Mouse (Mus musculus): ENCODE data around the gene Rbpj. TPM values are rescaled to one million over a fixed set of nuclear protein-coding genes. Genes with fewer than 3 reads are reported as not detected.

Gene Rbpj
- polyA plus RNA-seq, 1 experiment from 2014 or later, result 63.0 TPM

DNA sequence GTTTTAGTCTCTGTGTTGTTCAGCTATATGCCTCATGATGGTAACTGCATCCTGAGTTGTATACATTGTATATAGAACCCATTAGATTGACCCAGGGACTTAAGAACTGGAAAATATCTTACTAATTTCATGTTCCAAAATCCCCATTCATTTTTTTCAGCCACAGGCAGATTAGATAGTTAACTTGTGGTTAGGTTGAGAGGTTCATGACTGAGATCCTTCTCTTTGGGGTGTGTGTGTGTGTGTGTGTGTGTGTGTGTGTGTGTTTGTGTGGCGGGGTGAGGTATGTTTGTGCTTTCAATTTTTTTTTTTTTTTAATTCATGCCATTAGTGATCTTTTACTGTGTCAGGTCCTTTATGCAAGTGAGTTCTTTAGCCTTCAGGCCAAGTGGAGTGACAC lies 133.2 kb downstream of the Rbpj start:
- Histone ChIP-seq H3K27ac (ENCODE audit: low read depth, low read length) (no peak overlapping the region), H3K36me3 (ENCODE audit: control insufficient read depth, insufficient read depth, low read length) (no peaks in the 10 kb centered on the region), H3K27me3 (ENCODE audit: control insufficient read depth, insufficient read depth, low read length) (no peaks in the 10 kb centered on the region), H3K4me1 (ENCODE audit: control insufficient read depth, insufficient read depth, low read length) (peaks cover 1% of the 10 kb centered on the region), H3K4me3 (ENCODE audit: low read depth, low read length) (no peak overlapping the region), H3K9ac (ENCODE audit: low read length) (no peak overlapping the region), H3K4me2 (no peak overlapping the region), H3K9me3 (ENCODE audit: control insufficient read depth, low read length) (no peaks in the 10 kb centered on the region)
- DNase-seq (ENCODE audit: low spot score, missing footprints), result no peak
- no peak for ATAC-seq (ENCODE audit: low FRiP score)
- WGBS, result 88% methylated on average over 1 of the region's 1 CpGs

DNA sequence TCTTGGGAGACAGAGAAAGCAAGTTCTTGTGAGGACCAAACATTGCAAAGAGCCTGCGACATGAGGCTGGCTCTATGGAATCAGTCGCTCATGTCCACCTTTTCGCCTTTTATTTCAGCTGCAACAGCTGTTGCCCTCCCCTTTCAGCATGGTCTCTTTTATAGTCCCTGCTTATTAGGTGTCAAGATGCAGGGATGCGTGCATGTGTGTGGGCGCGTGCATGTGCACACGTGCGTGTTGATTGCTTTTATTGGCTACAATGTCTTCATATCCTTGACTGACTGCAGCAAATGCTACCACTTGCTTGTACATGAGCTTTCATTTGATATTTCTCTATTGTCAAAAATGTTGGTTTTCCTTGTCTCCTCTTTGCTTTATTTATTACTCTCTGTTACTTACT lies 136.2 kb downstream of the Rbpj start:
- H3K9me3 ChIP-seq (ENCODE audit: control insufficient read depth, low read length), result no peaks in the 10 kb centered on the region
- ATAC-seq (ENCODE audit: low FRiP score), result no peak
- no peak overlapping the region for H3K4me3 ChIP-seq (ENCODE audit: low read depth, low read length)
- no peaks in the 10 kb centered on the region for H3K27me3 ChIP-seq (ENCODE audit: control insufficient read depth, insufficient read depth, low read length)
- H3K4me1 ChIP-seq (ENCODE audit: control insufficient read depth, insufficient read depth, low read length), result 0 out of 2 replicates have a peak, but pooled peaks cover under 1% of the 10 kb centered on the region
- no peak for DNase-seq (ENCODE audit: low spot score, missing footprints)
- 82% methylated on average over 8 of the region's 8 CpGs for WGBS
- H3K9ac ChIP-seq (ENCODE audit: low read length), result no peak overlapping the region
- no peak overlapping the region for H3K4me2 ChIP-seq
- no peaks in the 10 kb centered on the region for H3K36me3 ChIP-seq (ENCODE audit: control insufficient read depth, insufficient read depth, low read length)
- no peak overlapping the region for H3K27ac ChIP-seq (ENCODE audit: low read depth, low read length)

DNA sequence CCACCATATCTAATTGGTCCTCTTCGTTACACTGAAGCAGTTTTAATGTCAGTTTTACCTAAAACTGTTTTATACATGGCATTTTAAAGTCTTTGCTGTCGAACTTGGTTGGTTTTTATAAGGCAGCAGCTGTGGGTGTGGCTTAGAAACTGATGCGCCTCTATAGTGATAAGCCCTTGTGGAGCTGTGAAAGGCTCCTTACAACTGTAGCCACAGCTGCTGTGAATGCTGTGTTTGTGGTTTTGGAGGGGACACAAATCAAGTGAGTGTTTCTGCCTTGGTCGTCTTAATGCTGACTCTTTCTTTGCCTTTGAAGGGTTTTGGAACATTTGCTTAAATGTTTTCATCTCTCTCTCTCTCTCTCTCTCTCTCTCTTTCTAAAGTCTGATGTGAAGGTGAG lies 139.5 kb downstream of the Rbpj start:
- Histone ChIP-seq H3K36me3 (ENCODE audit: control insufficient read depth, insufficient read depth, low read length) (no peaks in the 10 kb centered on the region), H3K9ac (ENCODE audit: low read length) (no peak overlapping the region), H3K27ac (ENCODE audit: low read depth, low read length) (no peak overlapping the region), H3K9me3 (ENCODE audit: control insufficient read depth, low read length) (no peaks in the 10 kb centered on the region), H3K4me1 (ENCODE audit: control insufficient read depth, insufficient read depth, low read length) (0 out of 2 replicates have a peak, but pooled peaks cover 2% of the 10 kb centered on the region), H3K4me2 (no peak overlapping the region), H3K4me3 (ENCODE audit: low read depth, low read length) (no peak overlapping the region), H3K27me3 (ENCODE audit: control insufficient read depth, insufficient read depth, low read length) (no peaks in the 10 kb centered on the region)
- ATAC-seq (ENCODE audit: low FRiP score) (no peak), DNase-seq (ENCODE audit: low spot score, missing footprints) (no peak)
- WGBS, result 91% methylated on average over 4 of the region's 4 CpGs

DNA sequence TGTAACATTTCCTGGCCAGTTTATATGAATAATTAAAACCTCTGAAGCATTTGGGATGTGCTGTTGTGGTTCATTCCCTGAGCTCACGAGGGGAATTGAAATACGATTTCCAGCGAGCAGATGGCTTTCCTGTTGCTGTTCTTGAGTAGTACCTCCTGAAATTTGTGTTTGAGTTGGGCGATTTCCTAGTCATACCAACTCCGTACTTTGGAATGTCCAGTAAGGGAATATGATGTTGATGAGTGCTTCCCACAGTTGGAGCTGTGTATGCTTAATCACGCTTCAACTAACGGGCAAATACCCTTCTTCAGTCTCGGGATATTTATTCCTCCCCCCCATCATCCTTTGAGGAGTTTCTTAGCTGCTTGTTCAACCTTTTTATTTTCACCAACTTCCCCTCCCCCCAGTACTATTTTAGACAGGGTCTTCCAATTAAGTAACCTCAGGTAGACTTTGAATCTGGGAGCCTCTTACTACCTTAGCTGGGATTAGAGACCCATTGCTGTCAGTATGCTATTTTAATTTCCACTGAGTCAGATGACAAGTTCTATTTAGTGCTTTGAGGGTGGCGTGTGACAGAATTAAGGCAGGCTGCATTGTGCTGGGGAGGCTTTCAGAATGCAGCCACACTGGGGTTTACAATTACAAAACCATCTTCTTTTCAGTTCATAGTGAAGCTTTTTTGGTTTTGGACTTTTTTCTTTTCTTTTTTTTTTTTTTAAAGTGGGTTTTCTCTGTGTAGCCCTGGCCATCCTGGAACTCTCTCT lies 141.5 kb downstream of the Rbpj start:
- Histone ChIP-seq H3K27me3 (ENCODE audit: control insufficient read depth, insufficient read depth, low read length) (no peaks in the 10 kb centered on the region), H3K27ac (ENCODE audit: low read depth, low read length) (no peak overlapping the region), H3K4me3 (ENCODE audit: low read depth, low read length) (no peak overlapping the region), H3K9me3 (ENCODE audit: control insufficient read depth, low read length) (no peaks in the 10 kb centered on the region), H3K36me3 (ENCODE audit: control insufficient read depth, insufficient read depth, low read length) (no peaks in the 10 kb centered on the region), H3K4me1 (ENCODE audit: control insufficient read depth, insufficient read depth, low read length) (0 out of 2 replicates have a peak, but pooled peaks cover 2% of the 10 kb centered on the region), H3K9ac (ENCODE audit: low read length) (no peak overlapping the region), H3K4me2 (no peak overlapping the region)
- no peak for DNase-seq (ENCODE audit: low spot score, missing footprints)
- no peak for ATAC-seq (ENCODE audit: low FRiP score)
- WGBS, result 79% methylated on average over 9 of the region's 9 CpGs

DNA sequence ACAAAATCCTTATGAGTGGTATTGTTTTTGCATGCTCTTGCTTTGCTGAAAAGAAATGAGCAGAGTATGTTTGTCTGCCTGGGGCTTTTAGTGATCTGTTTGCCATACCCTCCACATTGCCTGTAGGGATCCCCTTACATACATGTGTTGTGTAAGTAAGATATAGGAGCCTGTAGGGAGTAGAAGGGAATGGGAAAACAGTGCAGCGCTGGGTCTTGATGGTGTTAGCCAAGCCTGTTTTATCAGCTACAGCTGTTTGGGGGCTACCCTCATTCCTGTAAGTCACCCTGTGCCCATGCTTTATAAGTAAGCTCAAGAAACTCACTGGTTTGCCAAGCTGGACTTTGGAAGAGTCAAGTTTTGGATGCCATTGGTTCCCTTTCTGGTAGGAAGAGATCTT lies 152.9 kb downstream of the Rbpj start:
- Histone ChIP-seq H3K36me3 (ENCODE audit: control insufficient read depth, insufficient read depth, low read length) (no peaks in the 10 kb centered on the region), H3K4me3 (ENCODE audit: low read depth, low read length) (no peak overlapping the region), H3K4me1 (ENCODE audit: control insufficient read depth, insufficient read depth, low read length) (no peaks in the 10 kb centered on the region), H3K9me3 (ENCODE audit: control insufficient read depth, low read length) (no peaks in the 10 kb centered on the region; the same call in 1 of the 2 replicates), H3K27me3 (ENCODE audit: control insufficient read depth, insufficient read depth, low read length) (no peaks in the 10 kb centered on the region), H3K4me2 (no peak overlapping the region), H3K9ac (ENCODE audit: low read length) (no peak overlapping the region), H3K27ac (ENCODE audit: low read depth, low read length) (no peak overlapping the region)
- no peak for ATAC-seq (ENCODE audit: low FRiP score)
- WGBS, result 94% methylated on average over 1 of the region's 1 CpGs
- no peak for DNase-seq (ENCODE audit: low spot score, missing footprints)

DNA sequence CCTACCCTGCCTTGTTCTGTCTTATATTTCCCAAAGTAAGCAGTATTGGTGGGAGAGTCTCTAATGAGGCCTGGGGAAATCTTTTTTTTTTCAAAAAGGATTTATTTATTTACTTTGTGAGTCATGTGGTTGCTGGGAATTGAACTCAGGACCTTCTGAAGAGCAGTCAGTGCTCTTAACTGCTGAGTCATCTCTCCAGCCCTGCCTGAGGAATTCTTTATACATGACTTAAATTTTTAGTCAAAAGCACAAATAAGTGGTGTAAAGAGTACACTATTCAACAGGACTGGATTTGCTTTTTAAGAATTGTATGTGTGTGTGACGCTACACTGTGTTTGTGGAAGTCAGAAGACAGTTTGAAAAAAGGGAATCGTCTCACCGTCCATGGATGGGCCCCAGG lies 166.1 kb downstream of the Rbpj start:
- Histone ChIP-seq H3K4me3 (ENCODE audit: low read depth, low read length) (no peak overlapping the region), H3K4me1 (ENCODE audit: control insufficient read depth, insufficient read depth, low read length) (no peaks in the 10 kb centered on the region), H3K36me3 (ENCODE audit: control insufficient read depth, insufficient read depth, low read length) (no peaks in the 10 kb centered on the region), H3K9me3 (ENCODE audit: control insufficient read depth, low read length) (no peaks in the 10 kb centered on the region), H3K9ac (ENCODE audit: low read length) (no peak overlapping the region), H3K27me3 (ENCODE audit: control insufficient read depth, insufficient read depth, low read length) (no peaks in the 10 kb centered on the region), H3K27ac (ENCODE audit: low read depth, low read length) (no peak overlapping the region), H3K4me2 (no peak overlapping the region)
- no peak for ATAC-seq (ENCODE audit: low FRiP score)
- 91% methylated on average over 3 of the region's 3 CpGs for WGBS
- DNase-seq (ENCODE audit: low spot score, missing footprints), result no peak

DNA sequence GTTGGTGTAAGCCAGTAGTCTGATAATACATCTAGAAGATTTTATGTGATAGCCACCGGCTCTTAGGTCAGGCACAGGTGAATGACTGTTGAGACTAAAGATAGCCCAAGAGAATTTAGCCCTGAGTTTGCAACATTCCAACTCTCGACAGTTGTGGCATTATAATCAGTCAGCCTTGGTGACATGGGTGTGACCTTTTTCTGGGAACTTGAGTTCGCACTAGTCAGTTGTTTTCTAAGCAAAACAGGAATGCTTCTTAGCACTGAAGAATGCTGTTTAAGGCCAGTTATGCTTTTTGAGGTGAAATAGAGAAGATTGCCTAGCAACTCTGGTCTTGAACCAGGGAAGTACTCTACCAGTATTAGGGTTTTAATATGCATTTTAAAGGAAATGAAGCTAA lies 170.8 kb downstream of the Rbpj start:
- H3K36me3 ChIP-seq (ENCODE audit: control insufficient read depth, insufficient read depth, low read length), result no peaks in the 10 kb centered on the region
- ATAC-seq (ENCODE audit: low FRiP score) (no peak), DNase-seq (ENCODE audit: low spot score, missing footprints) (no peak)
- WGBS, result 79% methylated on average over 3 of the region's 3 CpGs
- H3K4me3 ChIP-seq (ENCODE audit: low read depth, low read length), result no peak overlapping the region
- no peak overlapping the region for H3K27ac ChIP-seq (ENCODE audit: low read depth, low read length)
- H3K27me3 ChIP-seq (ENCODE audit: control insufficient read depth, insufficient read depth, low read length), result no peaks in the 10 kb centered on the region
- no peaks in the 10 kb centered on the region for H3K4me1 ChIP-seq (ENCODE audit: control insufficient read depth, insufficient read depth, low read length)
- no peaks in the 10 kb centered on the region for H3K9me3 ChIP-seq (ENCODE audit: control insufficient read depth, low read length)
- no peak overlapping the region for H3K9ac ChIP-seq (ENCODE audit: low read length)
- H3K4me2 ChIP-seq, result no peak overlapping the region

DNA sequence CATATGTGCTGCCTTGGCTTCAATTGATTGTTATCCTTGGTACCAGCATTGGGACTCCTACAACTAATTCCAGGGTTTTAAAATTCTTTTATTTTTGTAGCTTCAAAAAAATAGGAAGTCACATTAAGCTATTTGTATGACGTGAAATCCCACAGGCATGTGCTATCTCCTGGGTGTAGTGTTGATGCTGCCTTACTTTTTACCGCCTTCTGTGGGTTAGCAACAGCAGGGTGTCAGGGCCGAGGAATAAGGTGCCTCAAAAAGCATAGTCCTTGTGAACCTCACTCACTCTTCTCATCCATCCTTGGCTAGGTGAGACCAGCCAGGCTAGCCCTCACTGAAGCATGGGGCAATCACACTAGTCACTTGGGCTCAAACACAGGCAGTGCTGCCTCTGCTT lies 171.3 kb downstream of the Rbpj start:
- H3K4me3 ChIP-seq (ENCODE audit: low read depth, low read length), result no peak overlapping the region
- H3K9me3 ChIP-seq (ENCODE audit: control insufficient read depth, low read length), result no peaks in the 10 kb centered on the region
- H3K27ac ChIP-seq (ENCODE audit: low read depth, low read length), result no peak overlapping the region
- no peaks in the 10 kb centered on the region for H3K27me3 ChIP-seq (ENCODE audit: control insufficient read depth, insufficient read depth, low read length)
- H3K9ac ChIP-seq (ENCODE audit: low read length), result no peak overlapping the region
- DNase-seq (ENCODE audit: low spot score, missing footprints), result no peak
- no peak for ATAC-seq (ENCODE audit: low FRiP score)
- no peaks in the 10 kb centered on the region for H3K36me3 ChIP-seq (ENCODE audit: control insufficient read depth, insufficient read depth, low read length)
- H3K4me2 ChIP-seq, result no peak overlapping the region
- no peaks in the 10 kb centered on the region for H3K4me1 ChIP-seq (ENCODE audit: control insufficient read depth, insufficient read depth, low read length)
- 87% methylated on average over 3 of the region's 3 CpGs for WGBS

DNA sequence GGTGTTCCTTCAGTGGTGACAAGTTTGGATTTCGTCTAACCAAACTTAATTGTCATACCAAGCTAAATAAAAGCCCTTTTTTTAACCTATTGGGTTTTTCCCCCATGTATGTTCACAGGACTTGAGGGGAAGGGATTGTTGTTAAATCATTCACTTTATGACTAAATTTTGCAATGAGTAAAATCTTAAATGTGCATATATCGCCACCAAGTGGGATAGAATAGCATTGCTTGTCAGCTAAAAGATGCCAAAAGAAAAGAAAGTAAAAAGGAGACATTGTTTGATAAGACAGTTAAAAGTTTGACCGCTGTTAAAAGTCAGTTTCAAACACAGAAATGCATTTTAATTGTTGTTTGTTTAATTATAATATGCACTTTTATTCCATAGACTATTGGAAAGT lies 172.7 kb downstream of the Rbpj start:
- DNase-seq (ENCODE audit: low spot score, missing footprints) (no peak), ATAC-seq (ENCODE audit: low FRiP score) (no peak)

More for the DNA sequence above, 172.7 kb downstream of the Rbpj start:
- no peaks in the 10 kb centered on the region for H3K36me3 ChIP-seq (ENCODE audit: control insufficient read depth, insufficient read depth, low read length)
- no peaks in the 10 kb centered on the region for H3K4me1 ChIP-seq (ENCODE audit: control insufficient read depth, insufficient read depth, low read length)
- H3K27ac ChIP-seq (ENCODE audit: low read depth, low read length), result no peak overlapping the region
- H3K4me2 ChIP-seq, result no peak overlapping the region
- no peak overlapping the region for H3K4me3 ChIP-seq (ENCODE audit: low read depth, low read length)
- WGBS, result 75% methylated on average over 3 of the region's 3 CpGs
- H3K9me3 ChIP-seq (ENCODE audit: control insufficient read depth, low read length), result no peaks in the 10 kb centered on the region
- H3K9ac ChIP-seq (ENCODE audit: low read length), result no peak overlapping the region
- H3K27me3 ChIP-seq (ENCODE audit: control insufficient read depth, insufficient read depth, low read length), result no peaks in the 10 kb centered on the region

All from midbrain, embryonic 11.5 days (tissue).